In the genomic region with DNA sequence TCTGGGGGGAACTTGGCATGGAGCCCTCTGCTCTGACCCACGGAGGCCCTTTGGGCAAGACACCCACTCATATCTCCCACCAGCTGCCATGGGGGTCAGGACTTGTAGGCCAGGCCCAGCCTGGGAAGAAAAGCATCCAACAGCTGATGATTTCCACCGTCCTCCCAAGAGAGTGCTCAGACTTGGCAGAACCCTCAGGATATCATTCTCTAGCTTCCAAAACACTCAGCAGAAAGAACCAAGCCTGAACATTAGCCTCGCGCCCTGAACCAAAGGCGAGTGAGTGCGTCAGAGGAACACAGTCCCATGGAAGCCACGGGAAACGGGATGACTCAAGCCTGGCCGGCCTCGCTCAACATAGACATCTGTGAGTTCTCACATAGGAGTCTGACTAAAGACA, we compare ENCODE assay signal across 10 mouse cellular contexts. TPM values are rescaled to one million over a fixed set of nuclear protein-coding genes. Genes with fewer than 3 reads are reported as not detected.
DNase-seq lines count a peak whose midpoint lies in the region; ATAC-seq and TF ChIP-seq lines count a peak whose summit lies in the region.
"Had no signal": no experiment of that assay in that cellular context is flagged by ENCODE, and none has a peak within 500 bp of the region (broad histone marks: within the 10 kb centered on the region; RNA-seq: fewer than 3 reads in every experiment).

No protein-coding gene starts in this region.

- no peaks in the 10 kb centered on the region for H3K4me1 ChIP-seq in lung, adult 2 months (ENCODE audit: control insufficient read depth, insufficient read depth, low read length)
- H3K4me1 ChIP-seq in heart, embryonic 13.5 days, result peaks cover 96% of the 10 kb centered on the region
- no peaks in the 10 kb centered on the region for H3K4me1 ChIP-seq in stomach, postnatal 0 days (replicated peaks; ENCODE audit: control insufficient read depth, insufficient read depth)
- H3K4me1 ChIP-seq in midbrain, embryonic 15.5 days, result no peaks in the 10 kb centered on the region

- no peaks in the 10 kb centered on the region for H3K36me3 ChIP-seq in heart, embryonic 13.5 days
- no peaks in the 10 kb centered on the region for H3K36me3 ChIP-seq in stomach, postnatal 0 days (ENCODE audit: control insufficient read depth, insufficient read depth, low read length)
- no peaks in the 10 kb centered on the region for H3K36me3 ChIP-seq in midbrain, embryonic 15.5 days (replicated peaks)

- no peak overlapping the region for H3K9ac ChIP-seq in heart, embryonic 13.5 days
- H3K9ac ChIP-seq in stomach, postnatal 0 days (ENCODE audit: low read length), result no peak overlapping the region
- H3K9ac ChIP-seq in midbrain, embryonic 15.5 days, result no peak overlapping the region

- no peaks in the 10 kb centered on the region for H3K27me3 ChIP-seq in heart, embryonic 13.5 days (replicated peaks)
- no peaks in the 10 kb centered on the region for H3K27me3 ChIP-seq in stomach, postnatal 0 days (ENCODE audit: control insufficient read depth, insufficient read depth, low read length)
- no peaks in the 10 kb centered on the region for H3K27me3 ChIP-seq in midbrain, embryonic 15.5 days (replicated peaks)

- 80% methylated on average over 10 of the region's 10 CpGs for WGBS in lung, adult 2 months
- 73% methylated on average over 10 of the region's 10 CpGs for WGBS in heart, embryonic 13.5 days
- WGBS in stomach, postnatal 0 days, result 52% methylated on average over 10 of the region's 10 CpGs
- WGBS in midbrain, embryonic 15.5 days, result 93% methylated on average over 10 of the region's 10 CpGs

- no peak; the same call in 1 of the 2 replicates for ATAC-seq in heart, embryonic 13.5 days (ENCODE audit: extremely low read depth, insufficient number of reproducible peaks, low FRiP score, low TSS enrichment)
- ATAC-seq in stomach, postnatal 0 days (ENCODE audit: low FRiP score, low TSS enrichment), result peak; percentile 66; the same call in 1 of the 2 replicates
- ATAC-seq in midbrain, embryonic 15.5 days (replicated peaks), result no peak

- peak; percentile 13 to 25 for DNase-seq in lung, adult 18-20 months
- DNase-seq in lung, adult 2 months, result no peak
- DNase-seq in kidney, postnatal 10 days, result peak; percentile 85
- DNase-seq in stomach, postnatal 0 days (ENCODE audit: low spot score), result no peak
- no peak for DNase-seq in layer of hippocampus, postnatal 14 days (ENCODE audit: low spot score in 2 of 2)
- DNase-seq in layer of hippocampus, adult 9-10 months (ENCODE audit: low spot score), result no peak
- DNase-seq: layer of hippocampus, adult 9-11 months had no signal

- no peak for TF ChIP-seq EP300 in stomach, postnatal 0 days (optimal IDR thresholded peaks at IDR 0.05)

- no peak overlapping the region for H3K4me3 ChIP-seq in lung, adult 2 months (replicated peaks; ENCODE audit: extremely low read depth, low read depth, low read length)
- H3K4me3 ChIP-seq in heart, embryonic 13.5 days, result no peak overlapping the region
- no peak overlapping the region for H3K4me3 ChIP-seq in stomach, postnatal 0 days (ENCODE audit: low read depth, low read length)
- H3K4me3 ChIP-seq in midbrain, embryonic 15.5 days, result no peak overlapping the region

- H3K27ac ChIP-seq in heart, embryonic 13.5 days (replicated peaks), result peak overlapping the region; percentile 86; the same call in 1 of the 2 replicates
- no peak overlapping the region for H3K27ac ChIP-seq in stomach, postnatal 0 days (replicated peaks)
- no peak overlapping the region for H3K27ac ChIP-seq in midbrain, embryonic 15.5 days

- H3K9me3 ChIP-seq in heart, embryonic 13.5 days, result no peaks in the 10 kb centered on the region
- H3K9me3 ChIP-seq in stomach, postnatal 0 days (ENCODE audit: control insufficient read depth, low read length), result no peaks in the 10 kb centered on the region
- no peaks in the 10 kb centered on the region for H3K9me3 ChIP-seq in midbrain, embryonic 15.5 days

- TF ChIP-seq CTCF in lung, adult 2 months (IDR thresholded peaks at IDR 0.05; ENCODE audit: insufficient read depth, low read length), result no peak
- no peak for TF ChIP-seq CTCF in stomach, postnatal 0 days (IDR thresholded peaks at IDR 0.05; ENCODE audit: low read depth)

- no peak for TF ChIP-seq POLR2A in lung, adult 2 months (IDR thresholded peaks at IDR 0.05; ENCODE audit: borderline replicate concordance, extremely low read depth, low read depth, low read length)

- H3K4me2 ChIP-seq in heart, embryonic 13.5 days, result no peak overlapping the region
- no peak overlapping the region for H3K4me2 ChIP-seq in stomach, postnatal 0 days (replicated peaks; ENCODE audit: low read depth)
- H3K4me2 ChIP-seq in midbrain, embryonic 15.5 days, result no peak overlapping the region

RNA-seq across cellular contexts. Expression of gene Tln2, which starts 25.4 kb away (rescaled TPM):
- 11.6 and 14.1 TPM in 2 replicates for polyA plus RNA-seq in lung, adult 2 months (2012; rRNA removed)
- 55.3 and 58.2 TPM in 2 replicates for polyA plus RNA-seq in heart, embryonic 13.5 days (2015; fragmentation: Nextera tagmentation; extraction: Ambion mirVana)
- polyA plus RNA-seq in stomach, postnatal 0 days (2015; fragmentation: Nextera tagmentation; extraction: Ambion mirVana), result 14.3 and 17.5 TPM in 2 replicates
- 100 to 1,000 TPM; 112 to 130 TPM for total RNA-seq in layer of hippocampus, postnatal 14 days (2021)
- 31.2 and 31.5 TPM in 2 replicates for polyA plus RNA-seq in midbrain, embryonic 15.5 days (2015; fragmentation: Nextera tagmentation; extraction: Ambion mirVana)
- total RNA-seq: megakaryocyte-erythroid progenitor cell, adult 5-6 weeks had no signal

Comparison
In these comparisons a context has a peak if more than half of its experiments do, and no peak if none do; other contexts are left out.
1. DNase-seq: peak in lung, adult 18-20 months (2 of 2) and kidney, postnatal 10 days (single experiment); none in lung, adult 2 months (single experiment), stomach, postnatal 0 days (single experiment), layer of hippocampus, postnatal 14 days (0 of 2) and layer of hippocampus, adult 9-10 months (single experiment).